Mouse (Mus musculus): ENCODE results near the gene Col7a1.

Col7a1 gene

DNA sequence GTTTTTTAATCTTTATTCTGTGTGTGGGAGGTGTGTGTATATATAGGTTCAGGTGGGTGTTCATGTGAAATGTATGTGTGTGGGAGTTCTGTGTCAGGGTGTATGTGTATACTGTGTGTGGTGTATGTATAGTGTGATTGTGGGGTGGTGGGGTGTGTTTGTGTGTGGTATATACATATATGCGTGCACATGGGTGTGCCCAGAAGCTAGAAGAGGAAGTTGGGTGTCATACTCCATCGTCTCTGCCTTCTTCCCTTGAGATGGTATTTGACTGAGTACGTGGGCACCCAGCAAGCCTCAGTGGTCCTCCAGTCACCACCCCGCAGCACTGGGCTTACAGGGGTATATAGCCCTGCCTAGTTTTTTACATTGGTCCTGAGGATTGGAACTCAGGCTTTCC is 68.0 kb downstream of the Col7a1 start:
- peak in 1 of 2 experiments; percentile 50 for DNase-seq (ENCODE audit: low spot score in 2 of 2)

DNA sequence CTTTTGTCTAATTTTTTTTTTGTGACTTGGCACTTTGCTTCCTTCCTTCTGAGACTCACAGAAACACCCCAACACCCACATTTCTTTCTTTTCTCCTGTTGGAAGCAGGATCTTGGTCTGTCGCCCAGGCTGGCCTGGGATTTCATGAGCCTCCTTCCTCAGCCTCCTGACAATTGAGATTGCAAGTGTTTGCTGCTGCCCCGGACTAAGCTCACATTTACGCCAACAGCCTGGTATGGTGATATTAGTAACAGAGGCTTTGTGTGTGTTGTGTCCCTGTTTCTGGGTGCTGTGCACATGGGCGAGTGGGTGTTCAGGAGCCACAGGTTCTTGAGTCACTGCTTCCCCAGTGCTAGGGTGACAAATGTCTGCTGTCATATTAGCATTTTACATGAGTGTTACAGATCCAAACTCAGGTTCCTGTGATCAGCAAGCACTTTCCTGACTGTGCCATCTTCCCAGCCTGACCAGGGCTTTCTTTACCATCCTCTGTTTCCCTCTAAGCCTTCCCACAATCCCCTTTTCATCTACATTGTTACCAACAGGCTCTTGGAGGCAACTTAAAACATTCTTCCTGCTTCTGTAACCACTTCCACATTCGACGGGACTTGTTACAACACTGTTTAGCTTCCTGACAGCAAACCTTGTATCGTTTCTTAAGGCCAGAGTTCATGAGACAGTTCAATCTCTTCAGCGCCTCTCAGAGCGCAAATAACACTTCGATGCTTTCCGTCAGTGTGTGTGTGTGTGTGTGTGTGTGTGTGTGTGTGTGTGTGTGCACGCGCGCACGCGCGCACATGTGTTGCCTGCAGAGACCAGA is 69.7 kb downstream of the Col7a1 start:
- peak in 1 of 2 experiments; percentile 31 for DNase-seq (ENCODE audit: low spot score in 2 of 2)

DNA sequence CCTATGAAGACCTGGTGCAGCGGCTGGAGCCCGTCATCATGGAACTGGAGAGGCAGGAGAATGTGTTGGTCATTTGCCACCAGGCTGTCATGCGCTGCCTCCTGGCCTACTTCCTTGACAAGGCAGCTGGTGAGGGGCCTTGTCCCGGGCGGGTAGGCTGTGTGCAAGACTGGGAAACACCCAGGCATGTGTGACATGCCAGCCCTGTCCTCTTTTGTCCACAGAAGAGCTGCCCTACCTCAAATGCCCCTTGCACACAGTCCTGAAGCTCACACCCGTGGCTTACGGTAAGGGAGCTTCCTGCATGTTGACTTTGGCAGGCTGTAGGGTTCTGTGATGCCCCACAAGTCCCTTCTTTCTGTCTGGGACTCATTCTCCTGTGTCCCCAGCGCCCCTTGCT is 74.1 kb downstream of the Col7a1 start:
- DNase-seq (ENCODE audit: low spot score in 2 of 2) = peak in 1 of 2 experiments; percentile 13

DNA sequence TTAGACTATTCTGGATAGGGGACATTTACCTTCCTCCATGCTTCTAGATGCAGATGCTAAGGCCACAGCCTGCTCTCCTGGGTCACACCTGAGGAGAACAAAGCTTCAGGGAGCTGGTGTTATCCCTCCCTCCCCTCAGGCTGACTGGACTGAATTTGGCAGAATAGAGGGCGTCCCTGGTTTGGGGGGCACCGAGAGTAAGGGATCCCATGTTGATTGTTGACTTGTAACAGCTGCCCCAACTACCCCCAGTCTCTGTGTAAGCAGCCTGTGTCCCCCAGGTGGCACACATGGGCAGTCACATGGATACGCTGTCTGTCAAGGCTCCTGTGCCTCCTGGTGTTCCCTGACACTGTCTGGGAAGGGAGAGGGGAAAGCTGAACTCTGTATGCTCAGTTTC is 75.0 kb downstream of the Col7a1 start:
- DNase-seq (ENCODE audit: low spot score in 2 of 2) = peak in 1 of 2 experiments; percentile 6

DNA sequence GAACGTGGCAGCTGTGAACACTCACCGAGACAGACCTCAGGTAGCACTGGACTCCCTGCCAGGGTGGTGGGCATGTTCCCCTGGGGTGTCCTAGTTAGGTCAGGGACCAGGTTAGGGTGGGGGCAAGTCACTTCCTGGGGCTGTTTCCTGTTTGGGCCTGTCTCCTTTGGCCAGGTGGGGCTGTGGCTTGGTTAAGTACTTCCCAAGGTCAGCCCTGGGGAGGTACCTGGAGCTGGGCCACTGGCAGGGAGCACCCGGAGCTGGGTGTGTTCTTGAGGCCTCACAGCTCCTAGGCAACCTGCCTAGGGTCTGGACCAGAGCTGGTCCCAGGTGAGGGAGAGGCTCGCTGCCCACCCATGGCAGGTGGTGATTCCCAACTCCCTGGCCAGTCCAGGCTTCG is 75.5 kb downstream of the Col7a1 start:
- DNase-seq (ENCODE audit: low spot score in 2 of 2) = peak in 1 of 2 experiments; percentile 8

DNA sequence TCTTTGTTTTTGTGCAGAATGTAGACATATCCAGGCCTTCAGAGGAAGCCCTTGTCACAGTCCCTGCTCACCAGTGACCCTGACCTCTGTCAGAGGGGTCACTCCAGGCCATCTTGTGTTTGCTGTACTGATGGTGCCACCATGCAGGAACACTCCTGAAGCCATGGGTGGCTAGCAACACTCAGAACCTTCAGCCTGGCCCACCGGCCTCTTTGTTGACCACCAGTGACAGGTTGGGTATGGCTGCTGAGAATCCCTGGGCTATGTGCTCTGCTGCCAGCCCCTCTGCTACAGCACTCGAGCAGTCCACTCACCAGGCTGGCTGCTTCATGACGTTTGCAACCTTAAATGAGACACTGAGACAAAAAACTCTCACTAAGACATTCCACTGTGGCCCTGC is 76.9 kb downstream of the Col7a1 start:
- peak in 1 of 2 experiments; percentile 7 for DNase-seq (ENCODE audit: low spot score in 2 of 2)

DNA sequence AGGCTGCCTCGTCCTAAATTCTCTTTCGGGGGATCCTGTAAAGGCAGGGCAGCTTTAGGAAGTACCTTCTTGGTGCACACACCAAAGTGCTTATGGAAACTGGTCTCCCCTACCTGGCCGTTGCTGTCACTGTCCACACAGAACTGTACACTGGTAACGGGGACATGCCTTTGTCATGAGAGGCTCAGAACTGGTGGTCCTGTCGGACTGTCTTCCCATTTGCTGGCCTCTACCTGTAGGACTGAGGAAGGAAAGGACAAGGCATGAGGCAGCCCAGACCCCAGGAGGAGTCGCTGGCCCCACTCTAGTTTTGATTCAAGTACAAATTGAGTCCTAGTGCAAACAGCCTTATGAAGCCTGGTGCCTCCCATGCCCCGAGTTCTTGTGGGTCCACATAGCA is 77.6 kb downstream of the Col7a1 start:
- peak in 1 of 2 experiments; percentile 6 for DNase-seq (ENCODE audit: low spot score in 2 of 2)

DNA sequence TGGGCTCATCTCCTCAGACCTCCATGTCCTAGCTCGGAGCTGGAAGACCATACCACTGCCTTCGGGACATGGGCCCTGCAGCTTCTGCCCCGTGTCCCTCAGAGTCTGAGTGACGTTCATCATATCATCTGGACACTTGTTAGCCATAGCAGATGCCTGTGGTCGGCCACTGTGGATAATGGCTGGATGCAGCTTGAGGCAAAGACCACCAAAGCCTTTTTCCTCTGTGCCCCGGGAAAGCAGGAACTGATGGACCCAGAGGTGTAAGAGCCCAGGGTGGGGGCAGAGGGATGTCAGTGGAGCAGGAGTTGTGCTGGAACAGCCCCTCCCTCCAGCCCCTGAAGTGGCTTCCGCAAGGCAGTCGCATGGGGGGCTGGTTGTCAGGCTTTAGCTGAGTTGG is 78.3 kb downstream of the Col7a1 start:
- peak in 1 of 2 experiments; percentile 8 for DNase-seq (ENCODE audit: low spot score in 2 of 2)

DNA sequence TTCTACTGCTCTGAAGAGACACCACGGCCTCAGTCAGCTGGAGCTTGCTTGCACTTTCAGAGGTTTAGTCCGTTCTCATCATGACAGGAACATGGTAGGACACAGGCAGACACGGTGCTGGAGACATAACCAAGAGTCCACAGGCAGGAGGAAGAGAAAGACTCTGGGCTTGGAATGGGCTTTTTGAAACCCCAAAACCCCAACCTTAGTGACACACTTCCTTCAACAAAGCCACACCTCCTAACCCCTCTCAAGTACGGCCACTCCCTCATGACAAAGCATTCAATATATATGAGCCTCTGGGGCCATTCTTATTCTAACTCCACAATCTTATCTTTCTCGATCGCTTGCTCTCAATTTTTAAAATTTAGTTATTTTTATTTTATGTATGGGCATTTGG is 79.0 kb downstream of the Col7a1 start:
- DNase-seq (ENCODE audit: low spot score in 2 of 2) = peak in 1 of 2 experiments; percentile 6

Data from spleen, postnatal 10 days (tissue).